Mouse (Mus musculus): ENCODE data around the gene Tmem216. TPM values are rescaled to one million over a fixed set of nuclear protein-coding genes. Genes with fewer than 3 reads are reported as not detected.

Gene Tmem216
- polyA plus RNA-seq, 1 experiment from 2014 or later = 14.8 TPM

Other genes starting within 250 kb of the Tmem216 start
- 0.48 and 0.94 TPM in 2 replicates for gene Syt7, start 167.1 kb downstream of the Tmem216 start, polyA plus RNA-seq (2015; fragmentation: Nextera tagmentation; extraction: Ambion mirVana)
- gene Lrrc10b, start 98.8 kb downstream of the Tmem216 start, polyA plus RNA-seq (2015; fragmentation: Nextera tagmentation; extraction: Ambion mirVana) = 0.13 and 0.23 TPM in 2 replicates
- gene Ppp1r32, start 73.3 kb downstream of the Tmem216 start, polyA plus RNA-seq (2015; fragmentation: Nextera tagmentation; extraction: Ambion mirVana) = 0.13 TPM in 1 of 2 replicates, not detected in the other
- gene Cpsf7, start 31.0 kb downstream of the Tmem216 start, polyA plus RNA-seq (2015; fragmentation: Nextera tagmentation; extraction: Ambion mirVana) = 23.4 and 30.4 TPM in 2 replicates
- gene Sdhaf2, start 30.1 kb downstream of the Tmem216 start, polyA plus RNA-seq (2015; fragmentation: Nextera tagmentation; extraction: Ambion mirVana) = 45.2 and 49.4 TPM in 2 replicates
- 15.4 and 21.8 TPM in 2 replicates for gene Cyb561a3, start 20.9 kb upstream of the Tmem216 start, polyA plus RNA-seq (2015; fragmentation: Nextera tagmentation; extraction: Ambion mirVana)
- gene Tmem138, start 21.1 kb upstream of the Tmem216 start, polyA plus RNA-seq (2015; fragmentation: Nextera tagmentation; extraction: Ambion mirVana) = 21.4 and 26.2 TPM in 2 replicates
- gene Ddb1, start 49.1 kb upstream of the Tmem216 start, polyA plus RNA-seq (2015; fragmentation: Nextera tagmentation; extraction: Ambion mirVana) = 204 and 272 TPM in 2 replicates
- gene Tkfc, start 49.4 kb upstream of the Tmem216 start, polyA plus RNA-seq (2015; fragmentation: Nextera tagmentation; extraction: Ambion mirVana) = 8.5 and 11.9 TPM in 2 replicates
- 0.82 and 1.5 TPM in 2 replicates for gene Vwce, start 78.0 kb upstream of the Tmem216 start, polyA plus RNA-seq (2015; fragmentation: Nextera tagmentation; extraction: Ambion mirVana)
- not detected in 2 replicates for gene Pga5, start 121.8 kb upstream of the Tmem216 start, polyA plus RNA-seq (2015; fragmentation: Nextera tagmentation; extraction: Ambion mirVana)
- gene Vps37c, start 132.5 kb upstream of the Tmem216 start, polyA plus RNA-seq (2015; fragmentation: Nextera tagmentation; extraction: Ambion mirVana) = 25.1 and 34.3 TPM in 2 replicates
- 0.53 and 1.4 TPM in 2 replicates for gene Cd5, start 182.8 kb upstream of the Tmem216 start, polyA plus RNA-seq (2015; fragmentation: Nextera tagmentation; extraction: Ambion mirVana)

Data from heart, embryonic 15.5 days (tissue).